Comparison of ENCODE assay signal across 1 mouse cellular context in the genomic region with DNA sequence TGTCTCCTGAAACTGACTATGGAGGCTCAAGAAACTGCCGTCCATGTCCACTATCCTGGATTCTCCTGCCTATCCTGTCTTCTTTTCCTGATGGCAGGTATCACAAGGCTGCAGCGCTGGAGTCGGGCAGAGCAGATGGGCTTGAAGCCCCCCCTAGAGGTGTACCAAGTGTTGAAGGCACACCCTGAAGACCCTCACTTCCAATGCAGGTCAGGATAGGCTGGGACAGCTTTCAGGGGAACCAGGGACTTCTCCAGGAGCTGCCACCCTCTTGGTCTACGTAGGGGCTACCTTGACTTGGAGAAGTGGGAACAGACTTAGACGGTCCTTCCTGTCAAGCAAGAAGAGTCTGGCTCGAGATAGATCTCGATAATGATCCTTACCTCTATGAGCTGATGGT.
TF ChIP-seq lines count a peak whose summit lies in the region.

No protein-coding gene starts in this region.

TF ChIP-seq in MEL, 35 proteins besides CTCF, POLR2A, EP300 and RAD21:
- TF ChIP-seq CHD1 (IDR thresholded peaks at IDR 0.05; ENCODE audit: low read depth, low read length), result no peak
- TF ChIP-seq KAT2A (conservative IDR thresholded peaks at IDR 0.05; ENCODE audit: low read depth, low read length), result no peak
- TF ChIP-seq POLR2AphosphoS2 (IDR thresholded peaks at IDR 0.05; ENCODE audit: low read length), result no peak
- TF ChIP-seq JUND (IDR thresholded peaks at IDR 0.05; ENCODE audit: low read depth, low read length), result no peak
- TF ChIP-seq TAL1 (IDR thresholded peaks at IDR 0.05; ENCODE audit: low read length), result no peak
- TF ChIP-seq POLR2AphosphoS5 (IDR thresholded peaks at IDR 0.05; ENCODE audit: borderline replicate concordance, low read depth, low read length), result no peak
- TF ChIP-seq USF2 (IDR thresholded peaks at IDR 0.05; ENCODE audit: borderline replicate concordance in 1 of 2, insufficient read depth in 1 of 2, low read depth in 1 of 2, low read length in 2 of 2), result no peak
- TF ChIP-seq RCOR1 (IDR thresholded peaks at IDR 0.05; ENCODE audit: low read depth, low read length), result no peak
- TF ChIP-seq ZNF384 (IDR thresholded peaks at IDR 0.05; ENCODE audit: low read depth, low read length), result no peak
- no peak for TF ChIP-seq TCF12 (IDR thresholded peaks at IDR 0.05; ENCODE audit: low read depth, low read length)
- TF ChIP-seq NRF1 (IDR thresholded peaks at IDR 0.05; ENCODE audit: insufficient read depth, low read depth, low read length, poor library complexity, severe bottlenecking), result no peak
- no peak for TF ChIP-seq GABPA (IDR thresholded peaks at IDR 0.05; ENCODE audit: low read depth, low read length)
- no peak for TF ChIP-seq NELFE (IDR thresholded peaks at IDR 0.05; ENCODE audit: low read depth, low read length)
- TF ChIP-seq CHD2 (IDR thresholded peaks at IDR 0.05; ENCODE audit: low read length), result no peak
TF ChIP-seq in MEL: peak in this region for 0.
